Mouse (Mus musculus): Measurements from ENCODE around the gene Kdelr1. TPM values are rescaled to one million over a fixed set of nuclear protein-coding genes. Genes with fewer than 3 reads are reported as not detected.

The Kdelr1 gene
- polyA plus RNA-seq (2014; fragmentation: Nextera tagmentation; extraction: Ambion mirVana): 90.3 and 96.6 TPM in 2 replicates

DNA sequence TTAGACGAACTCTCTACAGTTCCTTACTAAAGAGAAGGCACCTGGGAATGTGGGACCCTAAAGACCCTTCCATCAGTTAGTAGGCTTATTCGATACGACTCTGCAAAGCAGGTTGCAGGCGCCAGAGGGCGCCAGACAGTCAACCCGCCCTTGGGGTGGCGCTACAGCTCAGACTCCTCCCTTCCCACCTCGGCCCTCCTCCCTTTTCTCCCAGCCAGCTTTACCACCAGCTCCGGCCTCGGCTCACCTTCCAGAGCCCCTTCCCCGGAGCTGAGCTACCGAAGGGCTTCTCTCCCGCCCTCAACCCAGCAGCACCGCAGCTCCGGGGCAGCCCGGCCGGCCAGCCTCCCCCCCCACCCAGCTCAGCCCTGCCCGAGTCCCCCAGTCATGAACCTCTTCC lies at the start of gene Kdelr1:
TSS of gene Kdelr1 (plus strand) at position 149 of the 400 bp plus-strand sequence.
- peak; percentile 95 for DNase-seq (ENCODE audit: low spot score)
- ATAC-seq (ENCODE audit: low FRiP score): peak; percentile 63
- H3K4me2 ChIP-seq (replicated peaks): peak within 1 kb of the TSS; percentile 71
- peak within 1 kb of the TSS; percentile 88 for H3K9ac ChIP-seq
- H3K27ac ChIP-seq: peak within 1 kb of the TSS; percentile 80
- peaks cover 35% of the 10 kb centered on the region for H3K36me3 ChIP-seq (replicated peaks; ENCODE audit: control insufficient read depth, insufficient read depth)
- peak within 1 kb of the TSS; percentile 68 for H3K4me3 ChIP-seq (replicated peaks; ENCODE audit: low read length)
- WGBS: under 1% methylated on average over 18 of the region's 18 CpGs
- no peaks in the 10 kb centered on the region for H3K9me3 ChIP-seq (ENCODE audit: control insufficient read depth, low read length)
- 0 out of 2 replicates have a peak, but pooled peaks cover 2% of the 10 kb centered on the region for H3K27me3 ChIP-seq (ENCODE audit: control insufficient read depth, insufficient read depth, low read length)
- H3K4me1 ChIP-seq (replicated peaks; ENCODE audit: control insufficient read depth, insufficient read depth, low read length): peaks cover 48% of the 10 kb centered on the region

DNA sequence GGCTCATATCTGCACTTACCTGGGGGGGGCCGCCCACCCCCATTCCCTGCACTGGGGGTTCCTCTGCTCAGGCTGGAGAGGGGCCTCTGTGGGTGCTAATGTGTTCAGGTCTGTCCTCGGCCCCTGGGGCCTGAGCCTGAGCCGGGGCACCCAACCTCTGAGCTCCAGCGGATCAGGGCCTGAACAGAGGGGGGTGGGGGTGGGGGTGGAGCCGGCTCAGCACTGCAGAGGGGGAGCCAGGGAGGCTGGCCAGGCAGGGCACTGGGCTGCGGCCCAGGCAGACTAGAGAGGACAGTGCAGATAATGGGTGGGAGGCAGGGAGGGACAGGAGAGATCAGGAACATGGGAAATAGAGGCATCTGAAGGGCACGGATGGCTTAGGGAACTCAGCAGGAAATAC lies 48.0 kb upstream of the Kdelr1 start, which contains the start of gene Kcnj14:
TSS of gene Kcnj14 (minus strand) at position 185 of the 400 bp plus-strand sequence.
- H3K4me3 ChIP-seq (replicated peaks; ENCODE audit: low read length): no peak within 1 kb of the TSS
- ATAC-seq (ENCODE audit: low FRiP score): no peak
- no peak within 1 kb of the TSS for H3K4me2 ChIP-seq (replicated peaks)
- no peak for DNase-seq (ENCODE audit: low spot score)
- whole genome bisulfite sequencing: 80% methylated on average over 7 of the region's 7 CpGs
- H3K27me3 ChIP-seq (ENCODE audit: control insufficient read depth, insufficient read depth, low read length): no peaks in the 10 kb centered on the region
- no peaks in the 10 kb centered on the region for H3K9me3 ChIP-seq (ENCODE audit: control insufficient read depth, low read length)
- H3K9ac ChIP-seq: no peak within 1 kb of the TSS
- H3K27ac ChIP-seq: no peak within 1 kb of the TSS
- H3K36me3 ChIP-seq (replicated peaks; ENCODE audit: control insufficient read depth, insufficient read depth): peaks cover 63% of the 10 kb centered on the region
- peaks cover 1% of the 10 kb centered on the region; the same call in 1 of the 2 replicates for H3K4me1 ChIP-seq (replicated peaks; ENCODE audit: control insufficient read depth, insufficient read depth, low read length)

DNA sequence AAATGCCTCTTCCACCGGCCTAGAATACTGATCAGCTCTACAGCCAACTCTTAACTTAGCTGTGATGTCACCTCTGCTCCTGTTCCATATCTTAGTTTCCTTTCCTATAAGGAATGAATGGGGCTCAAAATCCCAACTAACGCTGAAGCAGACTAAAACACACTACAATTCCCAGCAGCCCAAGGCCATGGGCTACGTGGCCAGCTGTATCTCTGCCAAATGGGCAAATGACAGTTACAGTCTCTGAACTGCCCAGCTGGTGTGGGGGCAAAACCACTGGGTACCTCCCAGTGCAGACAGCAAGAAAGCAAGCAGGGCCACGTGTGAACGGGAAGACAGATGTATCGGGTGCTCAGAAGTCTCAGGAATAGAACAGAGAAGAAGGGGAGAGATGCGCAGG lies 45.9 kb upstream of the Kdelr1 start:
- H3K36me3 ChIP-seq (replicated peaks; ENCODE audit: control insufficient read depth, insufficient read depth): peaks cover 63% of the 10 kb centered on the region
- H3K27me3 ChIP-seq (ENCODE audit: control insufficient read depth, insufficient read depth, low read length): peaks cover under 1% of the 10 kb centered on the region; the same call in 1 of the 2 replicates
- H3K9ac ChIP-seq: no peak overlapping the region
- ATAC-seq (ENCODE audit: low FRiP score) (no peak), DNase-seq (ENCODE audit: low spot score) (no peak)
- no peak overlapping the region for H3K27ac ChIP-seq
- no peaks in the 10 kb centered on the region for H3K9me3 ChIP-seq (ENCODE audit: control insufficient read depth, low read length)
- H3K4me2 ChIP-seq (replicated peaks): no peak overlapping the region
- no peak overlapping the region for H3K4me3 ChIP-seq (replicated peaks; ENCODE audit: low read length)
- H3K4me1 ChIP-seq (replicated peaks; ENCODE audit: control insufficient read depth, insufficient read depth, low read length): peaks cover 14% of the 10 kb centered on the region
- 97% methylated on average over 7 of the region's 7 CpGs for WGBS

DNA sequence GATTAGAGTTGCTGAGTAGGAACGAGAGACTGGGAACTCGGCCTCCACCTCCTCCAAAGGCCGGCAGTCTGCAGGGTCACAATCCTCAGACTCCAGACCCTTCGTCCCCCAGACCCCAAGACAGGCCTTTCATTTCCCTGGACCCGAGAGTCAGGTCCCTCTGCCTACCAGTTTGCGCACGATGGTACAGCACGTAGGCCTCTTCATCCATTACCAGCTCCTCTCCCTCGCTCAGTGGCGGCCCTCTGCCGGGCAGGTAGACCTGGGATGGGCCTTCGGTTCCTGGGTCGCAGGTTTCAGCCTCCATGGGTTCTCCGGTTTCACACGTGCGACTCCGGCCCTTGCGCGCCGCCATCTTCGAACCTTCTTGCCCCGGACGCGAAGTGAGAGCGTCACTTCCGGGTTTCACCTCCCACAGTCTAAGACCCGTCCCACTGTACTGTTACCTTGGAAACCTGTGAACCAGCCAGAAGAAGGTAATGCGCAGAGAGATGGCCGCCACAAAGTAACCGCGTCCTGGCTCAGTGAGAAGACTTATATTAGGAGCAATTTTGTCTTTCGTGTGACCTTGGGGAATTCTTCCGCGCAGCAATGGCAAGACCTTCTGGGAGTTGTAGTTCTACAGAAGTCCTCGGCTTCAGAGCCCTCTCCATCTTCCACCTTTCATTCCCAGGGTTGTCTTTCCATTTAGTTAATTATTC lies 42.0 kb upstream of the Kdelr1 start, which contains the start of gene Grwd1:
TSS of gene Grwd1 (minus strand) at position 518 of the 701 bp plus-strand sequence.
- Histone ChIP-seq H3K36me3 (replicated peaks; ENCODE audit: control insufficient read depth, insufficient read depth) (peaks cover 44% of the 10 kb centered on the region), H3K4me2 (replicated peaks) (peak within 1 kb of the TSS; percentile 81), H3K4me1 (replicated peaks; ENCODE audit: control insufficient read depth, insufficient read depth, low read length) (peaks cover 18% of the 10 kb centered on the region), H3K9ac (peak within 1 kb of the TSS; percentile 69), H3K27ac (peak within 1 kb of the TSS; percentile 89), H3K27me3 (ENCODE audit: control insufficient read depth, insufficient read depth, low read length) (peaks cover 38% of the 10 kb centered on the region), H3K9me3 (ENCODE audit: control insufficient read depth, low read length) (no peaks in the 10 kb centered on the region), H3K4me3 (replicated peaks; ENCODE audit: low read length) (peak within 1 kb of the TSS; percentile 74)
- ATAC-seq (ENCODE audit: low FRiP score) (peak; percentile 90), DNase-seq (ENCODE audit: low spot score) (peak; percentile 92)
- WGBS: under 1% methylated on average over 35 of the region's 35 CpGs

DNA sequence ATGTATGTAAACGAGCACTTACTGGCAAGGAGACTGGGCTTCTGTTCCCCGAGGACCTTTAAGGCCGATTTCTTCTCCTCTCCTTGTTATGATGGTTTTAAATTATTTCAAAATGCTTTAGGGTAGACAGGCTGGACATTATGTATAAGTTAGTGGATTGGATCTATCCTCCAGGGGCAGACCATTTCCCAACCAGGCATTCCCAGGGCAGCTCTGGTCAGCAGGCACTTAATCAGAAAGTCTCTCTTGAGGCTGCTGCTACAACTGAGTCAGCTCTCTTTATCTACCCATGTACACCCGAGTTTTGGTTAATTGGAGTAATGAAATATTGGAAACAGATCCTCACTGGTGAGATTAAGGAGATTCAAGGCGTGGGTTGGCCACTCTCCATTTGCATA lies 41.4 kb upstream of the Kdelr1 start:
- DNase-seq (ENCODE audit: low spot score) (no peak), ATAC-seq (ENCODE audit: low FRiP score) (peak; percentile 25)
- H3K4me1 ChIP-seq (replicated peaks; ENCODE audit: control insufficient read depth, insufficient read depth, low read length): peaks cover 18% of the 10 kb centered on the region
- peak overlapping the region; percentile 81 for H3K4me2 ChIP-seq (replicated peaks)
- H3K27me3 ChIP-seq (ENCODE audit: control insufficient read depth, insufficient read depth, low read length): peaks cover 43% of the 10 kb centered on the region
- WGBS: 14% methylated on average over 5 of the region's 5 CpGs
- peak overlapping the region; percentile 74 for H3K4me3 ChIP-seq (replicated peaks; ENCODE audit: low read length)
- H3K9me3 ChIP-seq (ENCODE audit: control insufficient read depth, low read length): no peaks in the 10 kb centered on the region
- peak overlapping the region; percentile 69 for H3K9ac ChIP-seq
- H3K27ac ChIP-seq: peak overlapping the region; percentile 89
- H3K36me3 ChIP-seq (replicated peaks; ENCODE audit: control insufficient read depth, insufficient read depth): peaks cover 39% of the 10 kb centered on the region

DNA sequence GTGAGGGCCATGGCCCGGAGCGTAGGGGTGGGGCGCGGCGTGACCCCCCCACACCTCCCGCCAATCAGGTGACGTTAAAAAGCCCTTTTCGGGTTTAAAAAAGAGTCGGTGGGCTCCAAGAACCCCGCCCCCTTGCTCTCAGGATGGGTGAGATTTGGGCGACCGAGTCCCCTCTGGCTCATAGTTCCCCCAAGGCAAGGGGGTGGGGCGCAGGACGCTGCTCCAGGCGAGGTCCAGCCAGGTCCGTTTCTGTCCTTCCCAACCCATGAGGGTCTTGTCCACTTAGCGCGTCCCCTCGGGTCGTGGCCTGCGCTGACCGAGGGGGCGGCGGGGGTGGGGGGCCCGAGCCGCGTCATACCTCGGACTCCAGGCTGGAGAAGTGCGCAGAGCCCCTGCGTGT lies 40.1 kb upstream of the Kdelr1 start:
- peak overlapping the region; percentile 41 for H3K4me2 ChIP-seq (replicated peaks)
- no peak overlapping the region for H3K9ac ChIP-seq
- 9% methylated on average over 30 of the region's 30 CpGs for WGBS
- H3K27ac ChIP-seq: no peak overlapping the region
- H3K27me3 ChIP-seq (ENCODE audit: control insufficient read depth, insufficient read depth, low read length): peaks cover 51% of the 10 kb centered on the region
- H3K4me3 ChIP-seq (replicated peaks; ENCODE audit: low read length): peak overlapping the region; percentile 32
- no peaks in the 10 kb centered on the region for H3K9me3 ChIP-seq (ENCODE audit: control insufficient read depth, low read length)
- no peak for DNase-seq (ENCODE audit: low spot score)
- H3K4me1 ChIP-seq (replicated peaks; ENCODE audit: control insufficient read depth, insufficient read depth, low read length): peaks cover 18% of the 10 kb centered on the region
- ATAC-seq (ENCODE audit: low FRiP score): no peak
- peaks cover 26% of the 10 kb centered on the region for H3K36me3 ChIP-seq (replicated peaks; ENCODE audit: control insufficient read depth, insufficient read depth)

DNA sequence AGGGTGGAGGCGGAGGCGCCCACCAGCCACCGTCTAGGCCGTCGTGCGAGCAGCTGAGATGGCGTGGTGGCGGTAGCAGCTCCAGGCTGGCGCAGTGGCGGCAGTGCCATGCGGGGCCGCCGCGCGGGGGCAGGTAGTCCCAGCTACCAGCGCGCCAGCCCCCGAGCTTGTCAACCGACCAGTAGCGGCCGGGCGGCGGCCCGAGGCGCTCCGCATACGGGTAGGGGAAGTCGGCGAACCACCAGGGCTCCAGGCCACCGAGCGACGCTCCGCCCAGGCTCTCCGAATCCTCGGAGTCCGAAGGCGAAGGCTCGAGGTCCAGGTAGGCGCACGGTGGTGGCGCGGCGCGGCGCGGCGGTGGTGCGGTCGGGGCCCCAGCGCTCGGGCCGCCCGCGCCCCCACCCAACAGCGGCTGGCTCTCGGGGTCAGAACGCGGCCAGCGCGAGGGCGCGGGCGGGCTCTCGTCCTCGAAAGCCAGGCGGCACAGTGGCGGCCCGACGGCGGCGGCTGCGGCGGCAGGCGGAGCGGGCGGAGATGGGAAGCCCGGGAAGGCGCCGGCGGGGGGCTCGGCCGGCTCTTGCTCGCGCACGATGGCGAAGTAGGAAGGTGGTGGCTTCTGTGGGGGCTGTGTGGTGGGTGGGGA lies 39.3 kb upstream of the Kdelr1 start:
- DNase-seq (ENCODE audit: low spot score): no peak
- Histone ChIP-seq H3K9me3 (ENCODE audit: control insufficient read depth, low read length) (no peaks in the 10 kb centered on the region), H3K4me3 (replicated peaks; ENCODE audit: low read length) (peak overlapping the region; percentile 32), H3K27ac (no peak overlapping the region), H3K36me3 (replicated peaks; ENCODE audit: control insufficient read depth, insufficient read depth) (peaks cover 17% of the 10 kb centered on the region), H3K9ac (peak overlapping the region; percentile 34; the same call in 1 of the 2 replicates), H3K27me3 (ENCODE audit: control insufficient read depth, insufficient read depth, low read length) (peaks cover 51% of the 10 kb centered on the region), H3K4me2 (replicated peaks) (peak overlapping the region; percentile 41), H3K4me1 (replicated peaks; ENCODE audit: control insufficient read depth, insufficient read depth, low read length) (peaks cover 18% of the 10 kb centered on the region)
- no peak for ATAC-seq (ENCODE audit: low FRiP score)
- WGBS: 1% methylated on average over 76 of the region's 86 CpGs

DNA sequence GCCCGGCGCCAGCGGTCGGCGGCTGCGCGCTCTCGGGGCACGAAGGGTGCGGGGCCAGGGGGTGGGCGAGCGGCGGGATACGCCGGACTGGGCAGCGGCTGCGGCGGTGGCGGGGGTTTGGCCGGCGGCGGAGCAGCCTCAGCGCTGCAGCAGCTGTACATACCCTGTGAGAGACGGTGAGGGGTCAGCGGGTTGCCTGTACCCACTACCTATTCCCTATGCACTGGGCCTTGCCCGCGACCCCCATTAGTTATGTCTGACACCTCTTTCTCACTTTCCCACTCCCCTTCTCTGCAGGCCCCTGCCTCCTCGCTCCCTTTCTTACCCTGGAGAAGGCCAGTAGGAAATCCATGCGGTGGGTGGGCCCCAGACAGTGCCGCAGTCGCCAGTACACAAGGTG lies 38.6 kb upstream of the Kdelr1 start:
- peak overlapping the region; percentile 41 for H3K4me2 ChIP-seq (replicated peaks)
- peaks cover 51% of the 10 kb centered on the region for H3K27me3 ChIP-seq (ENCODE audit: control insufficient read depth, insufficient read depth, low read length)
- H3K27ac ChIP-seq: no peak overlapping the region
- no peaks in the 10 kb centered on the region for H3K9me3 ChIP-seq (ENCODE audit: control insufficient read depth, low read length)
- H3K9ac ChIP-seq: peak overlapping the region; percentile 34; the same call in 1 of the 2 replicates
- no peak for DNase-seq (ENCODE audit: low spot score)
- H3K4me1 ChIP-seq (replicated peaks; ENCODE audit: control insufficient read depth, insufficient read depth, low read length): peaks cover 18% of the 10 kb centered on the region
- 4% methylated on average over 13 of the region's 31 CpGs for WGBS
- ATAC-seq (ENCODE audit: low FRiP score): no peak
- H3K36me3 ChIP-seq (replicated peaks; ENCODE audit: control insufficient read depth, insufficient read depth): peaks cover 11% of the 10 kb centered on the region
- H3K4me3 ChIP-seq (replicated peaks; ENCODE audit: low read length): peak overlapping the region; percentile 32

DNA sequence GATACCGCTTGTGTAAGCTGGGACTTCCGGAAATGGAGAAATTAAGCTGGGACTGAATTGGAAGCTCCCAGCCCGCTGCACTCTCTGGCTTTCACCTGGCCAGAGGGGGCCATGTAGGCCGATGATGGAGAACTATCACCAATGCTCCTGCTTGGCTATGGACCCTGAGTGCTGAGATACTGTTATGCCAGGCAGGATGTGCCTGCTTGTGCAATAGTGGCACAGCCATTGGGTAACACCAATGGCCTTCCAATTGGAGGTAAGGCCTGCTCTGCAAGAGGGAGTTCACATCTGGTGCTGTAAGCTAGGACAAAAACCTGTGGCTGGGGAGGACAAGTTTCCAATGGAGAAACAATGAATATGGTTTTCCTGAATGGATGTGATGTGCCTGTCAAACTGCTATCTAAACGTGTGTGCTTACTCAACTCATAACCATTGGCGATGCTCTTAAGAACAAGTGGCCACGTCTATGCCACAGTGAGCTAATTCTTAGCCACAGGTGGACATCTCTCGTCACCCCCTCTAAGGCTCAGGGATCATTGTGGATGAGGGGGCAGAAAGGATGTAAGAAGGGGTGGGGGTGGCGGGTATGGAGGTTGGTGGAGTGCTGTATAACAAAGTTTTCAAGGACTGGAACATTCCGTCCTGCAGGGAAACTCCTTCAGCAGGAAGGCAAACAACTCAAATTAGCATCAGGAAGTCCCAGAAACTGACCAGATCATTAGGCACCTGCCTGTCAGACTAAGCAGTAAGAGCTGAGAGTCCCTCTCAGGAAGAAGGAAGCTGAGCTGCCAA lies 29.4 kb upstream of the Kdelr1 start:
- DNase-seq (ENCODE audit: low spot score): no peak
- Histone ChIP-seq H3K4me3 (replicated peaks; ENCODE audit: low read length) (no peak overlapping the region), H3K4me2 (replicated peaks) (no peak overlapping the region), H3K4me1 (replicated peaks; ENCODE audit: control insufficient read depth, insufficient read depth, low read length) (no peaks in the 10 kb centered on the region), H3K9ac (no peak overlapping the region), H3K27ac (no peak overlapping the region), H3K36me3 (replicated peaks; ENCODE audit: control insufficient read depth, insufficient read depth) (no peaks in the 10 kb centered on the region), H3K27me3 (ENCODE audit: control insufficient read depth, insufficient read depth, low read length) (peaks cover 6% of the 10 kb centered on the region; the same call in 1 of the 2 replicates), H3K9me3 (ENCODE audit: control insufficient read depth, low read length) (no peaks in the 10 kb centered on the region)
- ATAC-seq (ENCODE audit: low FRiP score): no peak
- WGBS: 90% methylated on average over 10 of the region's 10 CpGs
